Mouse (Mus musculus) limb, embryonic 10.5 days (tissue): ENCODE data around the gene Pxdc1. TPM values are rescaled to one million over a fixed set of nuclear protein-coding genes. Genes with fewer than 3 reads are reported as not detected.
A peak's percentile ranks its signal among the peaks of the same experiment; 100 is the strongest.

Experiments
- DNase-seq: peaks from one replicate; pipeline ENCODE4 v3.0.0-alpha.2; 2017; ENCODE audit warnings: low spot score
- H3K27ac ChIP-seq: fragments of 300-500 bp; sonication (generic); 2 replicates; pipeline ENCODE4 v1.5.1; 2016; ENCODE audit warnings: mild to moderate bottlenecking
- H3K27me3 ChIP-seq: fragments of 300-500 bp; sonication (generic); 2 replicates; pipeline ENCODE4 v1.6.1; 2016; ENCODE audit warnings: low read depth, mild to moderate bottlenecking; ENCODE audit not compliant: poor library complexity, severe bottlenecking
- H3K36me3 ChIP-seq: fragments of 300-500 bp; sonication (generic); 2 replicates; pipeline ENCODE4 v1.6.1; 2016; ENCODE audit warnings: mild to moderate bottlenecking, moderate library complexity
- H3K4me1 ChIP-seq: fragments of 300-500 bp; sonication (generic); 2 replicates; pipeline ENCODE4 v1.6.1; 2016
- H3K4me3 ChIP-seq: fragments of 300-500 bp; sonication (generic); 2 replicates; pipeline ENCODE4 v1.5.1; 2016; ENCODE audit warnings: mild to moderate bottlenecking, moderate library complexity
- H3K9me3 ChIP-seq: fragments of 300-500 bp; sonication (generic); replicated peaks from 2 replicates; pipeline ENCODE4 v1.6.1; 2016; ENCODE audit warnings: mild to moderate bottlenecking
- WGBS: fragments of 180-500 bp; shearing (Covaris S2); methylation state at CpG from one replicate; pipeline ENCODE4 v1.1.7; 2016; 5-methylcytosine and 5-hydroxymethylcytosine counted together
- polyA plus RNA-seq: library from polyadenylated mRNA; unstranded; fragments of >200 nt; fragmentation: Nextera tagmentation; extraction: Ambion mirVana; gene quantifications from 2 replicates; pipeline ENCODE4 v1.2.1, GENCODE M21; 2016

Pxdc1 gene
- polyA plus RNA-seq, 1 experiment from 2014 or later = 1.9 TPM

DNA sequence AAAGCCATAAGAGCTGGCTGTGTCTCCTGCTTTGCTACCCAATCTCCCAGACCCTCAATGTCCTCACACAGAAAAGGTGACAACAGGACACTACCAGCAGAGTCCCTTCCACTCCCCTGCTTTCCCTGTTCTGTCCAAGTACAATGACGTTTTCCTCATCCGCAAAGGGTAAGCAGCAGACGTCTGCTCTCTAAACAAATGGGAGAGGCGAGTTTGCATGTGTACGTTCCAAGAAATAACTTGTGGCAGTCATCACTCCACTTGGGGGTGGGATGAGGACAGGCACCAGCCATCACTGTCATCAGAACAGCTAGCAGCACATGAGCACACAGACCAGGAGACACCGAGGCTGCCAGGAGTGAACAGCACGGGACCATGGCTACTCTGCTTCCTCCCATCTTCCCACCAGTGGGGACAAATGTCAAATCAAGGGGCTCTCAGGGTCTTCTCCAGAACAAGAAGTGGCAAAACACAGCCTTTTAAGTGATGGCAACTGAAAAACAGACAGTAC lies 7.0 kb downstream of the Pxdc1 start:
- Histone ChIP-seq H3K4me3 (no peak overlapping the region), H3K27ac (no peak overlapping the region), H3K4me1 (peaks cover 20% of the 10 kb centered on the region), H3K27me3 (peaks cover 34% of the 10 kb centered on the region), H3K36me3 (no peaks in the 10 kb centered on the region), H3K9me3 (no peaks in the 10 kb centered on the region)
- WGBS = 84% methylated on average over 7 of the region's 7 CpGs
- no peak for DNase-seq

DNA sequence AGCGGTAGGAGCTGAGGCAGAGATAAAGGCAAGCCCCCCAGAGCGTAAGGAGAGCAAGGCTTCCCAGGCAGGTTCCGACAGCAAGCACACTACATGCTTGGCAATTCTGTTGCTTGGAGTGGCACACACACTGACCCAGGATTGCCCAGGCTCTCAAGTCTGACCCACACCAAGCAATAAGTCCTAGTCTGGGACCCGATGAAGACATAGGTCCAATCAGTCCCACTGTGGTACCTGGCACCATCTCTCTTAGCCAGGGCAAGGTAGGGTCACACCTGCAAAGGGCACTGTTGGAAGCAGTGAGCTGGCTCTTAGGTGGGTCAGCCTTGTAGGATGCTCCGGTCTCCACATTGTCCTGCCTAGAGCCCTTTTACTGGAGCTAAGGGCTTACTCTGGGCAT lies 7.8 kb downstream of the Pxdc1 start:
- H3K27ac ChIP-seq = no peak overlapping the region
- H3K4me3 ChIP-seq = no peak overlapping the region
- DNase-seq = no peak
- no peaks in the 10 kb centered on the region for H3K36me3 ChIP-seq
- H3K4me1 ChIP-seq = peaks cover 15% of the 10 kb centered on the region
- 89% methylated on average over 5 of the region's 5 CpGs for WGBS
- no peaks in the 10 kb centered on the region for H3K9me3 ChIP-seq
- H3K27me3 ChIP-seq = peaks cover 26% of the 10 kb centered on the region

DNA sequence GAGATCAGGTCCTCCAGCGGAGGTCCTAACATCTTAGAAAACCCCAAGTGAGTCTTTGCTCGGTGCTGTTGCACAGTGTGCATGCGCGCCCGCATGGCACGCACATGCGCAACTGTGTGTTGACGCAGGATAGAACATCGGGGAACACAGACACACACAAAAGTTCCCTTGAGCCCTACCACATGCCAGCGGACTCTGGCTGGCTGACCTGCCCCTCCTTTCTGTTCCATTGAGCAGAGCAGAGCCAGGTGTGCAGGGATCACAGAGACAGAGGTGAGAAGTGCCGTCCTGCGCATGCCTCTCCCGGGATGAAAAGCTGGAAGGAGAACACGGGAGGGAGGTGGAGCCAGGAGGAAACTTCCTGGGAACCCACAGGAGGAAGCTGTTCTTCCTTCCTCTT lies 8.9 kb downstream of the Pxdc1 start:
- WGBS = 78% methylated on average over 14 of the region's 14 CpGs
- Histone ChIP-seq H3K36me3 (no peaks in the 10 kb centered on the region), H3K27me3 (peaks cover 16% of the 10 kb centered on the region), H3K4me3 (no peak overlapping the region), H3K4me1 (peaks cover 15% of the 10 kb centered on the region), H3K27ac (no peak overlapping the region), H3K9me3 (no peaks in the 10 kb centered on the region)
- DNase-seq = no peak

DNA sequence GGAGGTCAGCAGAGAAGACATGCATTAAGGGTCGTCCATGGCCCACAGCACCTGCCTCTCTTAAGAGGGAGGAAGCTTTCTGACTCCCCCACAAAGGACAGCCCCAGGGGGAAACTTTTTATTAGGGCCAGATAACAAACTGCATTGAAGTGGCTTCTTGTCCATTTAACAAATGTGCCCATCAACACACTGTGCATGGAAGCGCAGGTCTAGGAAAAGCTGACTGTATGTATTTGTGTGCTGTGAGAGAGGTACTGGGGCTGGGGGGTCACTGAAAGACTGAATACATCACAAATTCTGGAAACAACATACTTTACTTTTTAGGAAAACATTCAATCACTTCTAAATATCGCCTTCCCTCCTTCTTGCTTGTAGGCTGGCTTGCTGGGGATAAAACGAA lies 9.4 kb downstream of the Pxdc1 start:
- H3K4me3 ChIP-seq = no peak overlapping the region
- H3K27me3 ChIP-seq = peaks cover 14% of the 10 kb centered on the region
- no peaks in the 10 kb centered on the region for H3K36me3 ChIP-seq
- H3K4me1 ChIP-seq = peaks cover 15% of the 10 kb centered on the region
- no peak overlapping the region for H3K27ac ChIP-seq
- H3K9me3 ChIP-seq = no peaks in the 10 kb centered on the region
- WGBS = 77% methylated on average over 4 of the region's 4 CpGs
- no peak for DNase-seq

DNA sequence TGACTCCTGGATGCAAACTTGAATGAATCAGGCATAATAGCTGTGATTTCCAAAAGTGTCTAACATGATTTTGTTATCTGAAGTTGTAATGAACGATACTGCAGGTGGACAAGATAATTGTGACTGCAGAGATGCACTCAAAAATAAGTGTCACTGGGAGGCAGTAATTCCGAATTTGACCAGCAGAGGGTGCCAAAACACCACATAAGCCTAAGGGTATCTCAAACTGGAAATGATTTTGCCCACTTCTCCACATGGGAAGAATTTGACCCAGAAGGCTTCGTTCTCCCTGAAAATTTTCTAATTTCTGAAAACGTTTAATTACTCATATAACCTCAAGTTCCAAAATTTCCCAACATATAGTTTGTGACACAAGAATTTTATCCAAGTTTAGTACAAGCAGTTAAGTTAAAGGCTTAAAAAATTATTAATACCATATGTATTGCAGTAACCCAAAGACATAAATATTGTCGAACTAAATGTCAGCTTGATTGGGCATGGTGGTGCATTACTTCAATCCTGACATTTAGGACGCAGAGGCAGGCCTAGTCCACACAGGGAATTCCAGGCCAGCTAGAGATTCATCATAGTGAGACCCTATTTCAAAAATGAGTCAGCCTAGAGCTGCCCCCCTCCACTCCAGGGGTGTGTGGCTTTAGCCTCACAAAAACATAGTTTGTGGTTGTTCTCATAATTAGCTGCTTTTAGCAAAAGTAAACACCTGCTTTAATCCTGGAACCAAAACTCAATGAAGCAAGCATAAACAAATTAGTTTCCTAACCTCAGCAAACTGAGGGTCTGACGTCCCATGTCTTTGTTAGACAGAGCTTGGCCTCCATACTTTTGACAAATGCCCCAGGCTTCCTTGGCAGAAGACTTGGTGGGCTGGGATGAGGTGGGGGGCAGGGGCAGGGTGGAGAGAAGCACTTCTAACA lies 10.1 kb downstream of the Pxdc1 start:
- H3K4me3 ChIP-seq = no peak overlapping the region
- 32% methylated on average over 7 of the region's 7 CpGs for whole genome bisulfite sequencing
- H3K27ac ChIP-seq = no peak overlapping the region
- peaks cover 15% of the 10 kb centered on the region for H3K4me1 ChIP-seq
- peaks cover 7% of the 10 kb centered on the region; the same call in 1 of the 2 replicates for H3K27me3 ChIP-seq
- DNase-seq = peak; percentile 81
- no peaks in the 10 kb centered on the region for H3K9me3 ChIP-seq
- no peaks in the 10 kb centered on the region for H3K36me3 ChIP-seq

DNA sequence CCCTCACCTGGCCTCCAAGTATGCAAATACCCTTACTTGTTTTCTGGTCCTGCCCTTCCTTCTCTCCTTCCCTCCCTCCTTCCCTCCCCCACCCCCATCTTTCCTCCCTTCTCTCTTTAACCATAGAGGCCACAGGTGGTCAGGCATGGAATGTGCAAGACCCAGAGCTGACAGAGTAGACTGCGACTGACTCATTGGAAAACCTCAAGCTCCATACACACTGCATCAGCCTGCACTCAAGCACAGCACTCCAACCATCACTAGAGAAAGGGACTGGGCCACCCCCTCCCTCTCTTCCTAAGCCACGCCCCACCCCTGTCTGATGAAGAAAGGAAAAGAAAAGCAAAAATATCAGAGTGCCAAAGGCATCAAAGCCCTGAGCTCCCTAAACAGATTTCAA lies 12.2 kb downstream of the Pxdc1 start:
- Histone ChIP-seq H3K9me3 (no peaks in the 10 kb centered on the region), H3K4me3 (no peak overlapping the region), H3K27ac (no peak overlapping the region), H3K27me3 (peaks cover 7% of the 10 kb centered on the region; the same call in 1 of the 2 replicates), H3K36me3 (no peaks in the 10 kb centered on the region), H3K4me1 (peaks cover 15% of the 10 kb centered on the region)
- no peak for DNase-seq
- WGBS = 73% methylated on average over 2 of the region's 2 CpGs

DNA sequence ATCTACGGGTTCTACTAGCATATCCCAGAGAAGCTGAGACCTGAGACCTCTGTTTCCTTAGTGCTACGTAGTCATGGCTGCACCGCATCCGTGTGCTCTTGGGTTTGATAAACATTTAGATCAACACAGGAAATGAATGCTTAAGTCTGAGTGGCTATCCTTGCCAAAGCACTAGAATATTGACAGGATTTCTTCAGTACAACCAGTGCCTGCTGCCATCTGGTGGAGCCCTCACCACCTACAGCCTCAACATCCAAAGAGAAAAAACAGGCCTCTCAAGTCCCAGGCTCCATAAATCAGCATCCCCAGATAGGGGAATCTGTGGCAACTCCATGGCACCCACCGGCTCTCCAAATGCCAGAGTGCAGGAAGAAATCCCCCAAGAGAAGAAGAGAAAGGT lies 17.3 kb downstream of the Pxdc1 start:
- no peaks in the 10 kb centered on the region for H3K9me3 ChIP-seq
- H3K4me3 ChIP-seq = no peak overlapping the region
- no peaks in the 10 kb centered on the region for H3K4me1 ChIP-seq
- 66% methylated on average over 5 of the region's 5 CpGs for WGBS
- DNase-seq = peak; percentile 70
- H3K36me3 ChIP-seq = no peaks in the 10 kb centered on the region
- no peak overlapping the region for H3K27ac ChIP-seq
- no peaks in the 10 kb centered on the region for H3K27me3 ChIP-seq

DNA sequence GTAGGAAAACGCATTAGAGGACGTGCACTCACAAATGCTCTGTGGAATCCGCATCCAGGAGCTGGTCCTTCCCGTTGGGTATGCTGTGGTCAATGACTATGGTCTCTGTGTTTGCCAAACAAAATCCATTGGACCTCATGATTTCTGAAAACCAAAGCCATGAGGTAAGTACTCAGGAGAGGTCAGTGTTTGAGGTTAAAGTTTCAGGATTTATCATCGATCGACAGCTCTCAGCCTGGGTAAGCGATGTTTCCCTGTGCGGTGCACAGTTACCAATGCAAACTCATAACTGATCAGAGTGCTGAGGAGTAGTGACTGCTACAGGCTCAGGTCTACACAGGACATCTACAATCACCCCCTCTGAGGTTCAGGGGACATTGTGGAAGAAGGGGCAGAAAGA lies 23.0 kb downstream of the Pxdc1 start:
- Histone ChIP-seq H3K27ac (no peak overlapping the region), H3K36me3 (no peaks in the 10 kb centered on the region), H3K4me3 (no peak overlapping the region), H3K9me3 (no peaks in the 10 kb centered on the region), H3K27me3 (no peaks in the 10 kb centered on the region), H3K4me1 (no peaks in the 10 kb centered on the region)
- DNase-seq = no peak
- WGBS = 97% methylated on average over 8 of the region's 8 CpGs

DNA sequence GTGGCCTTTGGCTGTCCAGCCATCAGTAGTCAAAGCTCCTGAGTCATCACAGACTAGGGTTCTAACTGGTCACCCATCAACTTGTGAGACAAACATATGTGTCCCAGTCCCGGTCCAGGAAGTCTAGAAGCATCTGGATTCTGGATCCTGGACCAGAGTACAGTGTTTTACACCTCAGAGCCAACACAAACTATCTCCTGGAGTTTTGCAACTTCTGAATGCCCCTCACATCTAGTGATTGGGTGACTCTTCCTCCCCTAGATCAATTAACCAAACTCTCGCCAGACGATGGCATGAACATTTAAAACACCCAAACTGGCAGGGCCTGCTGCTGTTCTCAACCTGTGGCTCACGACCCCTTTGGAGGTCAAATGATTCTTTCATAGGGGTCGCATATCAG lies 23.5 kb downstream of the Pxdc1 start:
- no peak overlapping the region for H3K4me3 ChIP-seq
- no peak for DNase-seq
- 89% methylated on average over 5 of the region's 5 CpGs for WGBS
- H3K27ac ChIP-seq = no peak overlapping the region
- H3K27me3 ChIP-seq = no peaks in the 10 kb centered on the region
- no peaks in the 10 kb centered on the region for H3K4me1 ChIP-seq
- no peaks in the 10 kb centered on the region for H3K36me3 ChIP-seq
- H3K9me3 ChIP-seq = no peaks in the 10 kb centered on the region

DNA sequence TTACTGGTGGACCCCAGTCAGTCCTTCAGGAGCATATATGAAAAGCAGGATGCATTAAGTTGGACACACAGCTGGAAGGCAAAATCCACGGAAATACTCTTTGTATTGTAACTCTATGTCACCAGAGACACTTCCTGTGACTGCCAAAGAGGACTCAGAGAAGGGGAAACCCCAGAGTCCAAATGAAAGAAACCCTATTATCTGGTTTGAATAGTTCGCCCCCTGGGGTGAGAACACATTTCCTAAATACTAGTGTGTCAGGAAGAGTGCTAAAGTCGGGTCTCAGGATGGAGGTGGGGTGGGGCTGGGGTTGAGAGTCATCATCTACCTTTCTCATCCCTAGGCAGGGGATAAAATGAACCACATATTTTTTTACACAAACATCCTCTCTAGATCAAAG lies 25.8 kb downstream of the Pxdc1 start:
- 67% methylated on average over 3 of the region's 3 CpGs for WGBS
- Histone ChIP-seq H3K36me3 (no peaks in the 10 kb centered on the region), H3K27me3 (no peaks in the 10 kb centered on the region), H3K4me3 (no peak overlapping the region), H3K9me3 (no peaks in the 10 kb centered on the region), H3K27ac (no peak overlapping the region), H3K4me1 (no peaks in the 10 kb centered on the region)
- no peak for DNase-seq

DNA sequence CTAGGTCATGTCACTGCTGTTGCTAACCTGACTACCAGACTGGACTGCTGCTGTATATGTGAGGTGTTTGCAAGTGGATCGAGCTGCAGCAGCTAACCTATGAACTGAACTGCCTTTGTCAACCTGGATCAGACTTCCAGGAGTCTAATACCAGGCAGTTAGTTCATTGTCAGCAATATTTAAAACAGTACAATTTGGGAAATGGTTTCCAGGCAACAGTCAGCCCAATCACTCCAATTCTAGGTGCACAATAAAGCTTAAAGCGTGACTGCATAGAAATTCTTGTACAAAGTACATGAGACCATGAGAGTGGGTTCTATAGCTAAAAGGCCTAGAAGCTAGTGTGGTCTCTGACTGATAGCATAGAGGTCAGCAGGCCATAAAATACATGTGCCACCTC lies 28.9 kb downstream of the Pxdc1 start:
- no peaks in the 10 kb centered on the region for H3K27me3 ChIP-seq
- no peak for DNase-seq
- no peak overlapping the region for H3K27ac ChIP-seq
- H3K4me1 ChIP-seq = no peaks in the 10 kb centered on the region
- 90% methylated on average over 2 of the region's 2 CpGs for WGBS
- H3K4me3 ChIP-seq = no peak overlapping the region
- H3K9me3 ChIP-seq = no peaks in the 10 kb centered on the region
- H3K36me3 ChIP-seq = no peaks in the 10 kb centered on the region

DNA sequence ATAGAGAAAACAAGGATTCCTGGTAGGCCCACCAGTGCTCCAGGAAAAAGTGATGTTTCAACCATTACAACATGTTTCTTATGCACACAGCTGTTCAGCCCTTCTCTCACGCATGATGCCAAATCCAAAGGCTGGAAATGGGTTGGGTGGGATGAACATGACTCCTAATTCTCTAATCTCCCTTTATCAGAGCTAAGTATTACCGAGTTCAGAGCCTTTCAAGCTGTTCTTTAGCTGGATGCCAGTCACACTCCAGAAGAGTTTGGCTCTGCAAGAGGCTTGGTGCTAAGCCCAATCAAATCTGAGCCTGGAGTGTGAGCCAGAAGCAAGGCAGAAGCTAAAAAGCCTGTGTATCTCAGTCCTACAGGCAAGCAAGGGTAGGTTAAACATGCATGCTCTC lies 40.9 kb downstream of the Pxdc1 start:
- H3K27me3 ChIP-seq = no peaks in the 10 kb centered on the region
- H3K9me3 ChIP-seq = no peaks in the 10 kb centered on the region
- H3K27ac ChIP-seq = no peak overlapping the region
- DNase-seq = no peak
- H3K4me3 ChIP-seq = no peak overlapping the region
- WGBS = 79% methylated on average over 2 of the region's 2 CpGs
- H3K36me3 ChIP-seq = no peaks in the 10 kb centered on the region
- no peaks in the 10 kb centered on the region for H3K4me1 ChIP-seq

DNA sequence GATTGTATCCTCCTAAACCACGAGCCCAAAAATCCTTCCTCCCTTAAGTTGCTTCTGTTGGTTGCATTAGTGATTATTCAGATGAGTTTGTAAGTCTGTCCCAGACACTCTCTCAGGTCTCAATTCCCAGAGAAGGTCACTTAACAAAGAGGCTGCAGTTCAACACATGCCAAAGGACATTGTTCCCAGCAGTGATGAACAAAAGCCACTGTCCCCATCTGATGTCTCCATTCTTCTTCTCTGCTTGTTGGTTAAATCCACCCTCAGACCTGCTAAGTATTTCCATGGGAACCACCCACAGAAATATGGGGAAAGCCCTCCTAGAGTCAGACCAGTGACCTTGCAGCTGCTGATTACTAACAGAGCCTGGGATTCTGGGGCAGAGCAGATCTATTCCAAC lies 43.6 kb downstream of the Pxdc1 start:
- no peak for DNase-seq
- Histone ChIP-seq H3K27ac (no peak overlapping the region), H3K36me3 (no peaks in the 10 kb centered on the region), H3K9me3 (no peaks in the 10 kb centered on the region), H3K27me3 (no peaks in the 10 kb centered on the region), H3K4me1 (no peaks in the 10 kb centered on the region), H3K4me3 (no peak overlapping the region)
- 71% methylated on average over 1 of the region's 1 CpGs for WGBS
